Mouse (Mus musculus): Measurements from ENCODE around the gene Evc2.

Evc2 gene

DNA sequence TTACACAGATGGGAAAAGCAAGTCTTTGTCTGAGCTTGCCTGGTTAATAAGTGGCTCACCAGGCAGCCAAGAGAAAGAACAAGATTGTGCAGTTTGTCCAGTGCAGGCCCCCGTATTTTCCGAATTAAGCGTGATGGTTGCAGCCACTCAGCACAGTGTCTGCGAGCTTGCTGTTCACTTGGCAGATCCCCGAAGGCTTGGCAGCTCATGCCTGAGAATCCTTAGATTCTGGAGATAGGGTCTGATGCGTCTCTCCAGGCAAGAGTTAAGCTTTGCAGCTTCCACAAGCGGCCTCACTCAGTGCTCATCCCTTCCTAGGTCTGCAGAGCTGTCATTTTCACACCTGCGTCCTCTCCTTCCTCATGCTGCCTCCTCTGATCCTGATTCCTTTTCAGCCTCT, 30.5 kb downstream of the Evc2 start:
- DNase-seq: no peak

- DNase-seq: no peak
Observed at GRCm38 (mm10) chr5:37377376-37377775, 39.1 kb downstream of the Evc2 start.

DNA sequence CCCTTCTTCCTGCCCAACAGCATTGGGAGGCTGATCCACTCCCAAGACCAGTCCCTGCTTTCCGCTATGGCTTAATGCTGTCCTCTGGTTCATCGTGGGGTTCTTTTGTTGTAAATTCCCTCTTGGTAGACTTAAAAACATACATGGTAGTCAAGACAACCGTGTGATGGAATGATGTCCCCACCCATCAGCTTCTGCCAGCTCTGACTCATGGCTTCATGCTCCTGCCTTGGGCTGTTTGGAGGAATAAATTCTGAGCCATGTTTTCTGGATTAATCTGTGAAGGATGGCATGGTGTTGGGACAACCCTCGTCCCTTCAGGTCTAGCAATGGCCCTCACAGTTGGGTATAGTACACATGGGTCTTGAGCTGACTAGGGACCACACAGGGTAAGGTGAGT, 42.3 kb downstream of the Evc2 start:
- DNase-seq: no peak

- no peak for DNase-seq
Observed at GRCm38 (mm10) chr5:37383570-37383969, 45.3 kb downstream of the Evc2 start.

DNA sequence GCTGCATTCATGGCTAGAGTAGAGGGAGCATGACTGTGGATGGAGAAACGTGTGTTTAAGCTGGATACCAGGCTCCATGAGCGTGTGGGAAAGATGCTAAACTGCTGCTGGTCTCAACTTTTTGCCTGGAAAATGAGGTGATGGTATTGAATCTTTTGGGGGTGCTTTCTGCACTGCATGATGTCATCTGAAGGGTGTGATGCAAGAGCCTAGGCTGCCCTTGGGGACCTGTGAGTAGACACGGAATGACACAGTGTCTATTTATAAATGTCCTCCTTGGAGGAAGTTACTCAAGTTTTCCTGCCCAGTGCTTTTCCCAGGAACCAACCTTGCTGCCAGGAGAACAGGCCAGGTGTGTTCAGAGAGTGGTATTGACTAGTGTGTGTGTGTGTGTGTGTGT, 50.3 kb downstream of the Evc2 start:
- DNase-seq: no peak

DNA sequence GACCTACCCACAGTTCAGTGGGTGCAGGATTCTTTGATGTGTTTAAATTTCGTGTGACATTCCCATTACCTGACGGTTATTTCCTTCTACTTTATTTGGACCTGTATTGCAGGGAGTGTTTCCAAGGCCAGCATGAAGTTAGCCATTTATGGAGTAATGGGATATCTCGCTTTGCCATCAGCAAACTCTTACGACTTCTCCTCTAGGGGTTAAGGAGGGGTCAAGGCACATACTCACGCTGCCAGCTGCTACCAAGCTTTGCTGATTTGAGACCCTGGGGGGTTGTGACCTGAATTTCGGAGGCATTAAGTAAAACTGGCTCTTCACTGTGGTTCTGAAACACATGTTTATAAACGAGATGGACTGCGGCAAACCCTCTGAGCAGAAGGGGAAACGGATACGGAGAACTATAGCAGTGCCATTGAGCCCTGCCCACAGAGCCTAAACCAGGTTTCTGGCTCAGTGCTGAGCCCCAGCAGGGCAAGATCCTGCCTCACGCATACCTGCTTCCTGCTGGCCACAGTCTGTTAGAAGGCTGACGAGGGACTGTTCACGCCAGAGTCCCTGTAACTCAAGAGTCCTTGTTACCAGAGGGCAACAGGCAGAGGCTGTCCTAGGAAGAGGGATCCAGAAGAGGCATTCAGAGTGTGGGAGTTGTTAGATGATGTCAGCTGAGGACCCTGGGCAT, 51.7 kb downstream of the Evc2 start:
- no peak for DNase-seq

DNA sequence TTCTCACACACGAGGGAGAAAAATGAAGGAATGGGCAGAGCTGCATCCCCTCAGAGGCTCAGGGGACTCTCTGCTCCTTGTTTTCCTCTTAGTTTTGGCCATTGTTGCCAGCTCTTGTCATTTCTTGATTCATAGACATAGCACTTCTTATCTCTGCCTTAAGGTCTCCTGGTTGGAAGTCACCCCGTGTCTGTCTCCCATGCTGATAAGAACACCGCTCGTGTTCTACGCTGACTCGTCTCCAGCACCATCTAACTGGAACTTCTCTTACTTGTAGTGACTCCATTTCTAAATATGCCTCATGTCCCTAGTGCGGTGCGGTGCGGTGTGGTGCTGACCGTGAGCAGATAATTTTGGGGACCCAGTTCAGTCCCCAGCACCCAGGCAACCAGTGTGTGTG, 52.6 kb downstream of the Evc2 start:
- no peak for DNase-seq

DNA sequence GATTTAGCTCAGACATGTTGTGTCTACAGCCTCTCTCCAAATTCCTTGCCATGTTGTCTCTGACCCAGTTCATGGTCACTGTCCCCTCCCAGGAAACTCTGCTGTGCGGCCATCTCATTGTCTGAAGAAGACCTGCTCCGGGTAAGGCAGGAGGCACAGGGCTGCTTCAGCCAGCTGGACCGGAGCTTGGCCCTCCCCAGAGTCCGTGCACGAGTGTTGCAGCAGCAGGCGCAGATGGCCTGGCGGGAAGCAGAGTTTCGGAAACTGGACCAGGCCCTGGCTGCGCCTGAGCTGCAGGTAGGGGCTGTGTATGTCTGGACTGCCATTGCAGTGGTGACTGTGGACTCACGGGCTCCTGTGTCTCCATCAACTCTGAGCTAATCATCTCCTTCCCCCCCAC, 53.6 kb downstream of the Evc2 start:
- DNase-seq: no peak

GRCm38 (mm10) chr5:37395172-37396030, 57.1 kb downstream of the Evc2 start:
- DNase-seq: no peak

GRCm38 (mm10) chr5:37419028-37419427, 80.7 kb downstream of the Evc2 start:
- DNase-seq: no peak

- DNase-seq: no peak
Observed at GRCm38 (mm10) chr5:37427210-37427609, 88.9 kb downstream of the Evc2 start.

DNA sequence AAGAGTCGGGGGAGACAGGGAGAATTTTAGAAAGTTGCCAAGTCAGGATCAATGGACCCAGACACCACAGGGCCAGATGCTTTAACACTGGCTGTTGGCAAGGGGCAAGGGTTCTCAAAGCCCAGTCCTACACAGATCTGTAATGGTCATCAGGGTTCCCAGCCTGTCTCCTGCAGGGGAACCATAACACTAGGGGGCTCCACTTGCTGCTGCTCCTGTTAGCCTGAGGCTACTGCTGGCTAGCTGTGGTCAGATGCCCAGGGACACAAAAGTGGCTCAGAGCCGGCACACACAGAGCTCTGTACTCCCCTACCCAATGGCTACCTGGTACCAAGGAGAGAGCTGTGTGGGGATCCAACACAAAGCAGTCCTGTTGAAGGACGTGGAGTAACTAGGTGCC, 97.1 kb downstream of the Evc2 start:
- DNase-seq: no peak

DNA sequence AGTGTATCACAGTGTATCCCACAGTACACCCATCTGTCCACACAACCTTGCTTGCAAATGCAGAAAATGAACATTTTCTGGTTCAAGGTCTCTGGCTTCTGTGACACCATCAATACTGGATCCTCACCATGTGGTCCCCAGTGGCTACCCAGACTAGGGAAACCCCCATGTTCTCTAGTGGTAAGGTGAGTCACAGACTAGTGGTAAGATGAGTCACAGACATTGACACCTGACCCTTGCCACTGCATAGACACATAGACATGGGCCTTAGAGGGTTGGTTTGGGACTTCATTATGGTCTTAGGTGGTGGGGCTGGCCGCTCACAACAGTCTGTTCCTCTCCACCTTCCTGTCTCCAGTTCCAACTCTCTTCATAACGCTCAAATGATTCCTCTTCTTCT, 104.5 kb downstream of the Evc2 start:
- no peak for DNase-seq

DNA sequence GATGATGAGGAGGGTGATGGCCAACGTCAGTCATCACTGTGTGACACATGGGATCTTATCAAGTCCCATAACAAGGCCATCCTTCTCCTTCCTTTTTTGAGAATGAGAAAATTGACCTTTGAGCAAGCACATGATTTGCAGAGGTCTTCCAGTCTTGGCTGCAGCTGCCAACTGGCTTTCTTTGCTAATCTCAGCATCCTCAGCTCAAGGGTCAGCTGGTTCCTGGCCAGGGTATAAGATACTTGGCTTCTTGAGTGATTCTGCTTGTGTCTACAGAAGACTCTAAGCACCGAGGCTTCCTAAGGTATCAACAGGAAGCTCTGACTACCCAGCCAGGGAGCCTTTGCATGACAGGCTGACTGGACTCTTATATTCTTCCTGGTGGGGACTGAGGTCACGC, 109.2 kb downstream of the Evc2 start:
- DNase-seq: peak; percentile 78

DNA sequence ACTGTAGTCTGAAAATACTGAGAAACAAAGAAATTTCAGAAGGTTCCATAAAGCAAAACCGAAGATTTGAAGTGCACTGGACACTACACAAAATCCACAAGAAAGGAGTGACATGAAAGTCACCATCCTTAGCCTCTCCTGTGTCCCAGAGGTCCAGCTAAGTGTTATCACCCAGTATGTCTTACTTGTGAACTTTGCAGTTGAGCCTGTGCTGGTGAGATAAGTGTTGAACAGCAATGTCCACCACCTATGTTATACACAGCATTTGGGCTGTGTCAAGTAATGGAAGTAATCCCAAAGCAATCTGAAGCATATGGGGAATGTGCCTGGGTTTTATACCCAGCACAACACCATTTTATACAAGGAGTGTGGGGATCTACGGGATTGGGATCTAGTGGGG, 118.3 kb downstream of the Evc2 start:
- no peak for DNase-seq

DNA sequence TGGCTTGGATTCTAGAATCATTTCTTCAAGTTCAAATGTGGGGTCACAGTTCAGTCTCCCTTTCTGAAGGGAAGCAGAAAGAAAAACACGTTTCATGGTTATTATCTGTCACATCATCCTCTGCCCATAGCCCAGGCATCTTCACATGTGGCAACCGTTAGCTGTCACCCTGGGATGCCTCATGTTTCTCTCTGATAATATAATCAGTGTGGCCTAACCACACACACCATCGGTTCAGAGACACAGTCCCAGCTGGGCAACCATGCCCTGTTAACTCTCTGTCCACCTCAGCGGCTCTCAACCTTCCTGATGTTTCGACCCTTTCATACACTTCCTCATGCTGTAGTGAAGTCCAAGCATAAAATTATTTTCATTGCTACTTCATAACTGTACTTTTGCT, 118.9 kb downstream of the Evc2 start:
- DNase-seq: no peak

- DNase-seq: no peak
Observed at GRCm38 (mm10) chr5:37457831-37458230, 119.5 kb downstream of the Evc2 start.

DNA sequence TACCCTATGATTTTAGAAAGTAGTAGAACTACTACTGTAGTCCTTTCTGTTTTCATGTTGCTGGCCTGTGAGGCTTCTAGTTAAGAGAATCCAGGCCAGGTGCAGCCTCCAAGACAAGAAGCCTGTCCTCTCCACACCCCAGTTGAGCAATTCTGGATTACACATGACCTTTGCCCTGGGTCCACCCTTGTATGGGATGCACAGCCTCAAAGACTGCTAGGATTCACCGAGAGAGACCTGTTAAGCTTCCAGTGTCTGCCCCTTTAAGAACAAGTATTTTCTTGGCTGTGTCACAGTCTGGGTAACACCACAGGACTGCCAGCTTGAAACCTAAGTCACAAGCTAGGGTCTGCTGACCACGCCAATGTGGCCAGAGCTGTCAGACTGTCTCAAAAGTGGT, 119.9 kb downstream of the Evc2 start:
- no peak for DNase-seq

- DNase-seq: no peak
Observed at GRCm38 (mm10) chr5:37465461-37465860, 127.2 kb downstream of the Evc2 start.

GRCm38 (mm10) chr5:37467646-37468045, 129.3 kb downstream of the Evc2 start:
- no peak for DNase-seq

DNA sequence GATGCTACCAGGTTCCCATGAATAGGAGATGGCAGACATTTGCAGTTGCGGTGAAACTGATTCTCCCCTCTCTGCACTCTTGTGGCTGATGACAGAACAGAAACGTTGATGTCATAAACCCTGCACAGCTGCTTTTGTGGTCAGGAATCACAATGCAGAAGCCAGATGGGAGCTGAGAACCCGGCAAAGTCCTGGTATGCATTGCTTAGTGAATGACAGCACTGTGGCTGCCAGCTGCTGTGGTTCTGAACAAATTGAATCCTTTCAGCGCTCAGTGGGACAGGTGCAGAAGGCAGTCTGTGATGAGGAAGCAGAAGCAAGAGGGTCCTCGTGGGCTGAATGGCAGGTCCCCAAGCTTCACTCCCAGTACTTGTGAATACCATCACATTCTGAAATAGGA, 130.7 kb downstream of the Evc2 start:
- DNase-seq: no peak

DNA sequence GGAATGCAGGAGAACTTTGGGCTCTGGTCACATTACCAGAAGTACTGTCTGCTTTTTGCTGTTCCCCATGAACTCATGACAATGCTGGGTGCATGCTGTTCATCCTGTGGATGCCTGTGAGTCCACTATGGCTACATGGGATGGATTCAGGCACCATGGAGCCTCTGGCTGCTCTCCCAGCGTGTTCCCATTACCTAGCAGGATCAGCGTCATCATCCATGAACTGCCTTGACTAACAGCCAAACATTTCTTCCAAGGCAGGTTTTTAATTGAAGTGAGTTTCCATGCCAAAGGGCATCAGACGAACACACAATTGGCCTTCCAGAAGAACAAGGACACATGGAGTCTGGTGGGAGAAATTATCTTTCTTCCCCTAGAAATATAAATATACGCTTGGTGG, 133.3 kb downstream of the Evc2 start:
- peak; percentile 73 for DNase-seq

DNA sequence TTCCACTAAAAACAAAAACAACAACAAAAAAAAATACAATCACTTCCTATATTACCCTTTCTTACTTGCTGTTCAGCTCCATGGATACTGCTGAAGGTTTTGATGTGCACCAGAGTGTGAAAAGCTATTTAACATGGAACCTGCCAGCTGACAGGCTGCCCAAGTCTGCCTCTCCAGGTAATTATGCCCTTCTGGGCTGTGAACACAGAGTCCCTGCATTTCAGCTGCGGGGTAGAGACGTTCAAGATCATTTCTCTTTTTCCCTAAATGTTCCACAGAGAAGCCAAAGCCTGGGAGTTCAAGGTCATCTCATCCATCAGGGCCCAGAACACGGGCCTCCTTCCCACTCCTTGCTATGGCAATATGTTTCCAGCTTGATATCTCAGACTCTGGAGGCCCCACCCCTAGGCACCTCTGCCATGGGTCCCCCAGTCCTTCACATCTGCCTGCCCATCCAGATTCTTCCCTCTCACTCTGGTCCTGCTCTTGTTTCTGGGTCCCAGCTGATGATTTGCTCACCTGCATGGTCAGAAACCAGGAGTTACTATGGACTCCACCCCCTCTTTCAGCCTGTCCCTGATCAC, 133.8 kb downstream of the Evc2 start:
- peak; percentile 80 for DNase-seq

All from kidney, adult 11 months (tissue).